Mouse (Mus musculus): Measurements from ENCODE around the gene Gm20716.

DNA sequence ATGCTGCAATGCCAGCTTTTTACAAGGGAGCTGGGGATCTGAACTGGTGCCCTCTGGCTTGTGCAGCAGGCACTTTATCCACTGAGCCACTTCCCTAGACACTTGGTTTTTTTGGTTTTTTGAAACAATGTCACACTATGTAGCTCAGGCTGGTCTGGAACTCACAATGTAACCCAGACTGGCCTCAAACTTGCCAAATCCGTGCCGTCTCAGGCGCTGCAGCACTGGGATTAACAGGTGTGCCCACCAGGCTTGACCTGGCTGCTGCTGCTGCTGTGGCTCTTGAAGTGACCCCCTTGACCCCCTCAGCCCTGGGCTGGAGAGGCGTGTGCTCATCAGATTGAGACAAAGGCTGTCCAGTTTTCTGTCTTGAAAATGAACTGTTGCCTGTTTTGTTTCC is 8.2 kb upstream of the Gm20716 start:
- TF ChIP-seq POLR2A (IDR thresholded peaks at IDR 0.05; ENCODE audit: low read depth, low read length): no peak
- no peak for TF ChIP-seq CTCF (IDR thresholded peaks at IDR 0.05; ENCODE audit: extremely low read depth, insufficient read length, insufficient replicate concordance, low read depth, low read length)
